Mouse (Mus musculus) neural tube, embryonic 15.5 days (tissue): ENCODE data around the gene Per2. TPM values are rescaled to one million over a fixed set of nuclear protein-coding genes. Genes with fewer than 3 reads are reported as not detected.

Experiments
- ATAC-seq: fragments of 200-750 bp; cut with Nextera tagmentation; 2 replicates; pipeline ENCODE4 v1.8.0; 2017; ENCODE audit warnings: mild to moderate bottlenecking, moderate TSS enrichment, moderate library complexity; ENCODE audit not compliant: low FRiP score
- H3K27ac ChIP-seq: fragments of 300-500 bp; sonication (generic); replicated peaks from 2 replicates; pipeline ENCODE4 v1.5.1; 2015; ENCODE audit warnings: mild to moderate bottlenecking, inconsistent platforms
- H3K27me3 ChIP-seq: fragments of 300-500 bp; sonication (generic); replicated peaks from 2 replicates; pipeline ENCODE4 v1.6.1; 2015; ENCODE audit warnings: inconsistent platforms
- H3K36me3 ChIP-seq: fragments of 300-500 bp; sonication (generic); 2 replicates; pipeline ENCODE4 v1.6.1; 2015; ENCODE audit warnings: inconsistent platforms
- H3K4me1 ChIP-seq: fragments of 300-500 bp; sonication (generic); 2 replicates; pipeline ENCODE4 v1.6.1; 2015; ENCODE audit warnings: inconsistent platforms
- H3K4me2 ChIP-seq: fragments of 300-500 bp; sonication (generic); 2 replicates; pipeline ENCODE4 v1.6.1; 2015; ENCODE audit warnings: inconsistent platforms, mild to moderate bottlenecking, moderate library complexity
- H3K4me3 ChIP-seq: fragments of 300-500 bp; sonication (generic); replicated peaks from 2 replicates; pipeline ENCODE4 v1.5.1; 2015; ENCODE audit warnings: mild to moderate bottlenecking, inconsistent platforms
- H3K9ac ChIP-seq: fragments of 300-500 bp; sonication (generic); replicated peaks from 2 replicates; pipeline ENCODE4 v1.6.1; 2015; ENCODE audit warnings: mild to moderate bottlenecking, inconsistent platforms
- H3K9me3 ChIP-seq: fragments of 300-500 bp; sonication (generic); replicated peaks from 2 replicates; pipeline ENCODE4 v1.6.1; 2016; ENCODE audit warnings: inconsistent platforms
- WGBS: fragments of 180-500 bp; shearing (Covaris S2); methylation state at CpG from one replicate; pipeline ENCODE4 v1.1.7; 2015; ENCODE audit warnings: mixed read lengths; 5-methylcytosine and 5-hydroxymethylcytosine counted together
- polyA plus RNA-seq: library from polyadenylated mRNA; unstranded; fragments of >200 nt; fragmentation: Nextera tagmentation; extraction: Ambion mirVana; gene quantifications from 2 replicates; pipeline ENCODE4 v1.2.1, GENCODE M21; 2015

The Per2 gene
- polyA plus RNA-seq, result 4.9 and 5.3 TPM in 2 replicates

DNA sequence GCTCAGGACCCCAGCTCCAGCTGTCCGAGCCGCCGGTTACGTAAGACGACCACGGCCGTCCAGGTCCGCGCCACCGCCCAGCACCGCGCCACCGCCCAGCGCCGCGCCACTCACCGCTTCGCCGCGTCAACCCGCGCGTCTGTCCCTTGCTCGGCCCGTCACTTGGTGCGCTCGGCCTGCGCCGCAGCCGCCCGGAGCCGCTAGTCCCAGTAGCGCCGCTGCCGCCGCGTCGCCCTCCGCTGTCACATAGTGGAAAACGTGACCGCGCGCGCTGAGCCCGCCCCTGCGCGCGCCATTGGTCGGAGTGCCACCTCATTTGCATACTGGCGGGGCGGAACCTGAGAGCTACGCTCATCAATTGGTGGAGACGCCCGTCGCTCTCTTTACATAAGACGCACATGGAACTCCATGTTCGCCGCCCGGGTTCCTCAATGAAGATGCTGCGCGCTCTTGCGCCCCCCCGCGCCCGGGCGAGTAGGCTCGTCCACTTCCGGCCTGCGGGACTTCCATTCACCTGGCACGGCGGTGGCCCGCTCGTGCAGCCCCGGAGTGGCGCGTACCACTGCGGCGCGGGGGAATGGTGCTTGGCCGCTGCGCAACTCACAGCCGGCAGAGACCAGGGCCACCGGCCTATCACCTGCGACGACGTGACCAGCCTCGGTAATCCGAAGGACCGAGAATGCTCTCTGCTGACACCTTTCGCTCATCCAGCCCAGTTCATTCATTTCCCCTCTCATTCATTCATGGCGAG lies at the start of gene Per2:
Per2 (minus strand) TSS at position 266 of the 751 bp plus-strand sequence.
- Histone ChIP-seq H3K4me2 (peak within 1 kb of the TSS; percentile 87), H3K36me3 (no peaks in the 10 kb centered on the region), H3K27ac (peak within 1 kb of the TSS; percentile 85), H3K9me3 (no peaks in the 10 kb centered on the region), H3K9ac (peak within 1 kb of the TSS; percentile 79), H3K4me1 (peaks cover 50% of the 10 kb centered on the region), H3K4me3 (peak within 1 kb of the TSS; percentile 88), H3K27me3 (0 out of 2 replicates have a peak, but pooled peaks cover 3% of the 10 kb centered on the region)
- under 1% methylated on average over 90 of the region's 91 CpGs for WGBS
- ATAC-seq, result peak; percentile 97

GRCm38 (mm10) chr1:91504615-91505014 lies 45.5 kb upstream of the Per2 start:
- Histone ChIP-seq H3K4me1 (no peaks in the 10 kb centered on the region), H3K27me3 (no peaks in the 10 kb centered on the region), H3K36me3 (peaks cover 71% of the 10 kb centered on the region), H3K9me3 (no peaks in the 10 kb centered on the region), H3K4me2 (no peak overlapping the region), H3K27ac (no peak overlapping the region), H3K9ac (no peak overlapping the region), H3K4me3 (no peak overlapping the region)
- WGBS, result 72% methylated on average over 3 of the region's 3 CpGs
- ATAC-seq, result no peak

DNA sequence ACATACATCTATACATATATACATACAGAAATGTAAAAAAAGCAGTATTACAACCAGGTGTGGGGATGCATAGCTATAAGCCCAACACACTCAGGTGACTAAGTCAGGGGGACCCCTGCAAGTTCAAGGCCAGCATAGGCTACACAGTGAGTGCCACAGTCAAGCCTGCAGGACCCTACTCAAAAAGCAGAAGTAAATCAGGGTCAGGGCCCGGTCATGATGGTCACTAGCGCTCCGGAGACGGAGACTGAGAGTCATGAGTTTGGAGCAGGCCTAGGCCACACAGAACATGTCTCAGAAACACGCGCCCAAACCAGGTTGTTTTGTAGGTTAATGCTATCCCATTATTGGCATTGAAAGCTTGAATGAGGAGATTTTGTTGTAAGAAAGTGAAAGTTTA lies 39.5 kb upstream of the Per2 start:
- H3K36me3 ChIP-seq, result peaks cover 35% of the 10 kb centered on the region
- no peaks in the 10 kb centered on the region for H3K27me3 ChIP-seq
- no peak overlapping the region for H3K27ac ChIP-seq
- no peak overlapping the region for H3K9ac ChIP-seq
- no peak overlapping the region for H3K4me3 ChIP-seq
- no peak for ATAC-seq
- H3K9me3 ChIP-seq, result no peaks in the 10 kb centered on the region
- H3K4me1 ChIP-seq, result peaks cover 28% of the 10 kb centered on the region
- H3K4me2 ChIP-seq, result no peak overlapping the region
- WGBS, result 95% methylated on average over 6 of the region's 6 CpGs

DNA sequence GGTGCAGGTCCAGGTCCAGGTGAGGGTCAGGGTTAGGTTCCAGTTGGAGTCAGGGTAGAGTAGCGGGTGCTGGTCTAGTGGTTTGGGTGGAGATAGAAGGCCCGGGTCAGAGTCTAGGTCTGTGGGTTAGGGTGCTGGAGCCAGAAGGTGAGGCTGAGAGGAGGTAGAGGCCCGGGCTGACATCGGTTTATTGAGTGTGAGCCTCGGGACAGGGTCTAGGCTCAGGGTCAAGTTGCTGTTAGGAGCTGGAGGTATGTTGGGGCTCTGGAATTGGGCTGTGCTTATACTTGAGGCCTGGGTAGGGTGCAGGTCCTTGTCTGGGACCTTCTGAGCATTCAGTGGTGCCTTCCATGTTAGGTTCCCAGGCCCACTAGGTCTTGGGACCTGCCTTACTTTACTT lies 36.2 kb upstream of the Per2 start:
- ATAC-seq, result no peak; the same call in 1 of the 2 replicates
- 51% methylated on average over 5 of the region's 5 CpGs for WGBS
- Histone ChIP-seq H3K36me3 (peaks cover 10% of the 10 kb centered on the region), H3K4me1 (peaks cover 28% of the 10 kb centered on the region), H3K27me3 (no peaks in the 10 kb centered on the region), H3K27ac (no peak overlapping the region), H3K9ac (peak overlapping the region; percentile 67), H3K9me3 (no peaks in the 10 kb centered on the region), H3K4me2 (peak overlapping the region; percentile 74), H3K4me3 (peak overlapping the region; percentile 66)

DNA sequence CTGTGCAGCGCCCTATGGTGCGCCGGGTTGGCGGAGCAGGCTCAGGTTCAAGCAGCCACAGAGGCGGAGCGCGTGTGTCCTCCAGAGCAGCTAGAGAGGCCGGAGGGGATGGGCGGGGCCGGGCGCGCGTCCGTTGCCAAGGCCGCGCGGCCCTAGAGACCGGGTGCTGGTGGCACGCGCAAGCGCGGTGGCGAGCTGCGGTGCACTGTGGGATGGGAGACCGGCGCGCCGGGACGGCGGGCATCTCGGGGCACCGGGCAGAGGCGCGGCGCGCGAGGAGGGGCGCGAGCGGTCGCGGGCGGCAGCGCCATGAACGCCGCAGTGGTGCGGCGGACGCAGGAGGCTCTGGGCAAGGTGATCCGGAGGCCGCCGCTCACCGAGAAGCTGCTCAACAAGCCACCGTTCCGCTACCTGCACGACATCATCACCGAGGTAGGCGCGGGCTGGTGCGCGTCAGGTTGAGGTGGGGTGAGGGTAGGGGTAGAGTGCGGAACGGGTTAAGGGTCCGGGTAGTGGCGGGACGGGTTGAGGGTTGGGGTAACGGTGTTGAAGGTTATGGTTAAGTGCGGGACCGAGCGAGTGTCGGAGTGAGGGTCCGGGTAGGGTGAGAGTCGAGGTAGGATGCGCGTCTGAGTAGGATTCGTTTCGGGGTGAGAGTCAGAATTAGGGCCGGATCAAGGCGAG lies 35.5 kb upstream of the Per2 start, which contains the start of gene Traf3ip1:
Traf3ip1 (plus strand) TSS at position 191 of the 684 bp plus-strand sequence.
- peak within 1 kb of the TSS; percentile 28; the same call in 1 of the 2 replicates for H3K27ac ChIP-seq
- under 1% methylated on average over 78 of the region's 79 CpGs for WGBS

GRCm38 (mm10) chr1:91493938-91494337 lies 34.8 kb upstream of the Per2 start:
- Histone ChIP-seq H3K27ac (no peak overlapping the region), H3K4me2 (peak overlapping the region; percentile 74), H3K27me3 (no peaks in the 10 kb centered on the region), H3K4me3 (peak overlapping the region; percentile 66), H3K9ac (no peak overlapping the region), H3K36me3 (no peaks in the 10 kb centered on the region), H3K9me3 (no peaks in the 10 kb centered on the region), H3K4me1 (peaks cover 28% of the 10 kb centered on the region)
- 48% methylated on average over 3 of the region's 3 CpGs for WGBS
- ATAC-seq, result peak; percentile 28

More for the DNA sequence above, 35.5 kb upstream of the Per2 start, which contains the start of gene Traf3ip1:
- Histone ChIP-seq H3K36me3 (peaks cover 4% of the 10 kb centered on the region; the same call in 1 of the 2 replicates), H3K4me1 (peaks cover 28% of the 10 kb centered on the region), H3K9me3 (no peaks in the 10 kb centered on the region), H3K4me2 (peak within 1 kb of the TSS; percentile 74), H3K9ac (peak within 1 kb of the TSS; percentile 67), H3K27me3 (no peaks in the 10 kb centered on the region), H3K4me3 (peak within 1 kb of the TSS; percentile 66)
- peak; percentile 98 for ATAC-seq

- Histone ChIP-seq H3K9ac (no peak overlapping the region), H3K27me3 (no peaks in the 10 kb centered on the region), H3K4me3 (no peak overlapping the region), H3K36me3 (no peaks in the 10 kb centered on the region), H3K27ac (no peak overlapping the region), H3K4me2 (no peak overlapping the region), H3K4me1 (peaks cover 28% of the 10 kb centered on the region), H3K9me3 (no peaks in the 10 kb centered on the region)
- WGBS, result 5% methylated on average over 2 of the region's 2 CpGs
- no peak for ATAC-seq
Measured at GRCm38 (mm10) chr1:91492740-91493139, 33.6 kb upstream of the Per2 start.

DNA sequence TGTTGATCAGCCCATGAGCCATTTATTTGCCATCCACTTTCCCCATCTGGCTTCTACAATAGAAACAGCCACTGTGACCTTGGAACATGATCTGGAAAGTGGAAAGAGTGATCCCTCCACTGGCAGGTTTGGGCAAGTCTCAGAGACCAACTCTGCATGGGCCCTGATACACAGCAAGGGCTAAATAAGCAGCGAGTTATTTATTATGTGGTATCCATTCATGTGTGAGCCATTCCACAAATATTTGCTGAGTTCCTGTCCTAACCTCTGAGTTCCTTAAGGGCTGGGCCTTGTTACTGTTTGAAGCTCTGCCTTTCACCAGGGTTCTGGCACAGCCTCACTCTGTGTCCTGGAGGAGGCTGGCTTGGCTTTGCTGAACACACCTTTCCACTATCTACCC lies 31.2 kb upstream of the Per2 start:
- H3K9me3 ChIP-seq, result no peaks in the 10 kb centered on the region
- ATAC-seq, result no peak
- H3K36me3 ChIP-seq, result no peaks in the 10 kb centered on the region
- no peak overlapping the region for H3K9ac ChIP-seq
- no peaks in the 10 kb centered on the region for H3K27me3 ChIP-seq
- H3K4me1 ChIP-seq, result peaks cover 10% of the 10 kb centered on the region
- no peak overlapping the region for H3K27ac ChIP-seq
- H3K4me3 ChIP-seq, result no peak overlapping the region
- no peak overlapping the region for H3K4me2 ChIP-seq
- 83% methylated on average over 1 of the region's 1 CpGs for WGBS

DNA sequence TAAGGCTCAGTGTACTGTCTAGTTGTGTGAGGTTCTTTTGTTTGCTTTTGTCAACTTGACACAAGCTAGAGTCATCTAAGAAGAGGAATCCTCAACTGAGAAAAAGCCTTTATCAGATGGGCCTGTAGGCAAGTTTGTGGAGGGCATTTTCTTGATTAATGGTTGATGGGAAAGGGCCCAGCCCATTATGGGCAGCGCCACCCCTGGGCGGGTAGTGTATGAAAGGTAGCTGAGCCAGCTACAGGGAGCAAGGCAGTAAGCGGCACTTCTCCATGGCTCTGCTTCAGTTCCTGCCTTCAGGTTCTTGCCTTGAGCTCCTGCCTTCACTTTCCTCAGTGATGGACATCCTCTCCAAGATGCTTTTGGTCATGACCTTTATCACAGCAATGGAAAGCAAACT lies 27.0 kb upstream of the Per2 start:
- H3K4me3 ChIP-seq, result no peak overlapping the region

DNA sequence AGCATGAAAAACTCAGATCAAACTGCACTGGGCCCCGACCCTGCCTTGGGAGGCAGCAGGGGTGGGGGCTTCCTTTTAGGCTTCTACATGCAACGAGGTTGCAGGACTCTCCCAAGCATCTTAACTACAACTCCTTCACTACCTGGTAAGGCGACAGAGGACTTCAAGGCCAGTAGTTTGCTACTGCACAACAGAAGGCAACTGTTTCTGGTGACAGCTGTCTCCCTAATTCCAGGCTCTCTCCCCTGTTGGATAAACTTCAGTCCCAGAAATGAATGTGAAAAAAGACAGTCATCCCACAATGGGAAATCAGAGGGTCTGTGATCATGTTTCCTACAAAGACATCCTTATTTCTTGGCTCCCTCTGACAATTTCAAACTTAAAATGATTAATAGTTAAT lies 26.3 kb upstream of the Per2 start:
- ATAC-seq, result no peak
- no peaks in the 10 kb centered on the region for H3K9me3 ChIP-seq
- no peak overlapping the region for H3K27ac ChIP-seq
- no peak overlapping the region for H3K4me2 ChIP-seq
- no peak overlapping the region for H3K9ac ChIP-seq
- no peaks in the 10 kb centered on the region for H3K27me3 ChIP-seq
- 75% methylated on average over 3 of the region's 3 CpGs for WGBS
- H3K4me1 ChIP-seq, result no peaks in the 10 kb centered on the region
- no peaks in the 10 kb centered on the region for H3K36me3 ChIP-seq
- no peak overlapping the region for H3K4me3 ChIP-seq

More for the DNA sequence above, 27.0 kb upstream of the Per2 start:
- H3K4me1 ChIP-seq, result no peaks in the 10 kb centered on the region
- no peak for ATAC-seq
- H3K9me3 ChIP-seq, result no peaks in the 10 kb centered on the region
- H3K36me3 ChIP-seq, result no peaks in the 10 kb centered on the region
- no peak overlapping the region for H3K4me2 ChIP-seq
- WGBS, result 83% methylated on average over 3 of the region's 3 CpGs
- no peak overlapping the region for H3K9ac ChIP-seq
- H3K27ac ChIP-seq, result no peak overlapping the region
- no peaks in the 10 kb centered on the region for H3K27me3 ChIP-seq

- Histone ChIP-seq H3K4me2 (no peak overlapping the region), H3K36me3 (no peaks in the 10 kb centered on the region), H3K27me3 (no peaks in the 10 kb centered on the region), H3K9me3 (no peaks in the 10 kb centered on the region), H3K4me3 (no peak overlapping the region), H3K27ac (no peak overlapping the region), H3K4me1 (no peaks in the 10 kb centered on the region), H3K9ac (no peak overlapping the region)
- ATAC-seq, result no peak
- 74% methylated on average over 5 of the region's 5 CpGs for WGBS
Measured at GRCm38 (mm10) chr1:91484011-91484346, 24.9 kb upstream of the Per2 start.
